Mouse (Mus musculus) midbrain, embryonic 10.5 days (tissue): ENCODE measurements around the gene Ppp1r13b. TPM values are rescaled to one million over a fixed set of nuclear protein-coding genes. Genes with fewer than 3 reads are reported as not detected.

Experiments
- DNase-seq: peaks from one replicate; pipeline ENCODE4 v3.0.0-alpha.2; 2017; ENCODE audit warnings: low spot score
- H3K27ac ChIP-seq: fragments of 300-500 bp; sonication (generic); replicated peaks from 2 replicates; pipeline ENCODE4 v1.5.1; 2016; ENCODE audit warnings: mild to moderate bottlenecking
- H3K27me3 ChIP-seq: fragments of 300-500 bp; sonication (generic); 2 replicates; pipeline ENCODE4 v1.6.1; 2016; ENCODE audit warnings: low read depth, mild to moderate bottlenecking; ENCODE audit not compliant: poor library complexity, severe bottlenecking
- H3K36me3 ChIP-seq: fragments of 300-500 bp; sonication (generic); 2 replicates; pipeline ENCODE4 v1.6.1; 2016; ENCODE audit warnings: mild to moderate bottlenecking, moderate library complexity
- H3K4me1 ChIP-seq: fragments of 300-500 bp; sonication (generic); 2 replicates; pipeline ENCODE4 v1.6.1; 2016
- H3K4me3 ChIP-seq: fragments of 300-500 bp; sonication (generic); 2 replicates; pipeline ENCODE4 v1.5.1; 2016; ENCODE audit warnings: mild to moderate bottlenecking, moderate library complexity
- H3K9me3 ChIP-seq: fragments of 300-500 bp; sonication (generic); replicated peaks from 2 replicates; pipeline ENCODE4 v1.6.1; 2016; ENCODE audit warnings: mild to moderate bottlenecking
- WGBS: fragments of 180-500 bp; shearing (Covaris S2); methylation state at CpG from one replicate; pipeline ENCODE4 v1.1.7; 2016; 5-methylcytosine and 5-hydroxymethylcytosine counted together
- polyA plus RNA-seq: library from polyadenylated mRNA; unstranded; fragments of >200 nt; fragmentation: Nextera tagmentation; extraction: Ambion mirVana; gene quantifications from 2 replicates; pipeline ENCODE4 v1.2.1, GENCODE M21; 2016

The Ppp1r13b gene
- polyA plus RNA-seq, 1 experiment from 2014 or later: 3.5 TPM

DNA sequence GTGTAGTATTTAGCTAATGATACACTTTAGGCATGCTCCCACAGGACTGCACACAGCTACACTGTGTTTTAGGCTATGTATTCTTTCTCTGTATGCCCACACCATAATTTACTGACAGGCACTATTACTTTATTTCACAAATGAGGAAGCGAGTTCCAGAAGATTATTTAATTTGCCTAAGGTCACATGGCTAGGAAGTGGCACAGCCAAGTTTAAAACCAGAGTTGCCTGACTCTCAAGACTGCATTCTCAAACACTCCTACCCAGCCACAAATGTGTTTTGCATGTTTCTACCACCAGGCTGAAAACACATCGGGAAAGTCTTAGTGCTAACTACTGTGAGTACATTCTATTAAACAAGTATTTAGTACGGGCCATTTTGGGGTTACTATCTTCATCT lies 18.7 kb downstream of the Ppp1r13b start:
- H3K4me3 ChIP-seq: no peak overlapping the region
- no peaks in the 10 kb centered on the region for H3K27me3 ChIP-seq
- H3K9me3 ChIP-seq: no peaks in the 10 kb centered on the region
- no peak for DNase-seq
- peaks cover 3% of the 10 kb centered on the region; the same call in 1 of the 2 replicates for H3K4me1 ChIP-seq
- H3K27ac ChIP-seq: no peak overlapping the region
- no peaks in the 10 kb centered on the region for H3K36me3 ChIP-seq
- WGBS: 85% methylated on average over 3 of the region's 3 CpGs

DNA sequence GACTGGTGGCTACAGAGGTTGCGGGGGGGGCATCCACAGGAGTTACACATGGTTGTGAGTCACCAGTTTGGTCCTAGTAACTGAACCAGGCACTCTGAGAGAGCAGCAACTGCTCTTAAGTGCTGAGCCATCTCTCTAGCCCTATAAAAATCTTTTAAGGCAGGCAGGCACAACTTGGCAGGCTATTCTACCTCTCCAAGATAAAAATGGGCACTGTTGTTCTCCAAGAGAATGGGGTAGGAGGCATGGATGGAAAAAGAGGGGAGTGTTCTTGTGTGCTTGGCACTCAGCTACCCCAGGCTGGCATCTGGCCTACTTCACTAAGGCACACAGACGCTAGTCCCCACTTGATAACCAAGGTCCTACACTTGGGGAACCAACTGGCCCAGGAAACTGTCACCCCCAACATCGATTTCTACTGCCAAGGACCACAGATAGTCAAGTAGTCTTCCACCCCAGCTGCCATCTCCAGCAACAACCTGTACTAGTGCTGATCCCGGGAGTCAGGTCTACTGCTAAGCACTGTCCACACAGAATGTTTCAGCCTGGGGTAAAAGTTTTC lies 19.5 kb downstream of the Ppp1r13b start:
- H3K4me3 ChIP-seq: no peak overlapping the region
- DNase-seq: no peak
- no peaks in the 10 kb centered on the region for H3K9me3 ChIP-seq
- no peak overlapping the region for H3K27ac ChIP-seq
- WGBS: 92% methylated on average over 4 of the region's 4 CpGs
- H3K27me3 ChIP-seq: no peaks in the 10 kb centered on the region
- peaks cover 3% of the 10 kb centered on the region; the same call in 1 of the 2 replicates for H3K4me1 ChIP-seq
- no peaks in the 10 kb centered on the region for H3K36me3 ChIP-seq

DNA sequence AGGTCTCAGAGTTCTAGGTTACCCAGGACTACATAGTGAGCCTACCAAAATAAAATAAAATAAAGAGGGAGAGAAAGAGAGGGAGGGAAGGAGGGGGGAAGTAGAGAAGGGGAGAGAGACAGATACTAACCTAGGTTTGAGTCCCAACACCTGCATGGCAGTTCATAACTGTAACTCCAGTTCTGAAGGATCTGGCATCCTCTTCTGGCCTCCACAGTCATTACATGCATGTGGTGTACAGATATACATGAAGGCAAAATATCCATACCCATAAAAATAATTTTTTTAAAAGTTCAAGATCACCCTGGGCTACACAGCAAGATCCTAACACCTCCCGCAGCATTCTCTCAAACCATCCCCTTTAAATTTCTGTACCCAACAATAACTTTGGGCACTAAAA lies 20.9 kb downstream of the Ppp1r13b start:
- no peak for DNase-seq
- Histone ChIP-seq H3K27ac (no peak overlapping the region), H3K4me1 (peaks cover 1% of the 10 kb centered on the region; the same call in 1 of the 2 replicates), H3K9me3 (no peaks in the 10 kb centered on the region), H3K27me3 (no peaks in the 10 kb centered on the region), H3K4me3 (no peak overlapping the region), H3K36me3 (no peaks in the 10 kb centered on the region)
- WGBS: 94% methylated on average over 1 of the region's 1 CpGs

DNA sequence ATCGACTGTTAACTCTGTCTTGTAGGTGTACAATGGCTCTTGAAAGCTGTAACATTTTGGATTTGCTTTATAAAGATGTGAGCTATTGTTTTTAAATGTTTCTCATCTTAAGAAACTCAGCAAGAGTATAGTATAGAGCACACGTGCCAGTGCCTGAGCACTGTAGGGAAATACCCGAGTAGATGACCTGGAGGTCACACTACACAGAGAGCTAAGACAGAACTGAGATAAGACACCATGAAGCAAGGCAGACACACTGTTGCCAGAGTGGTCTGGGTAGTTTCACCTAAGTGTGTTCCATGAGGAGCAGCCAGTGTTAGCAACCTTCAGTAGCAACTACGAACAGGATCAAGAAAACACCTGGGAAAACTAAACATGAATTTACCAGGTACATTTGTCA lies 25.1 kb downstream of the Ppp1r13b start:
- no peak for DNase-seq
- Histone ChIP-seq H3K4me3 (no peak overlapping the region), H3K27me3 (no peaks in the 10 kb centered on the region), H3K36me3 (no peaks in the 10 kb centered on the region), H3K4me1 (no peaks in the 10 kb centered on the region), H3K9me3 (no peaks in the 10 kb centered on the region), H3K27ac (no peak overlapping the region)
- WGBS: 77% methylated on average over 4 of the region's 4 CpGs

DNA sequence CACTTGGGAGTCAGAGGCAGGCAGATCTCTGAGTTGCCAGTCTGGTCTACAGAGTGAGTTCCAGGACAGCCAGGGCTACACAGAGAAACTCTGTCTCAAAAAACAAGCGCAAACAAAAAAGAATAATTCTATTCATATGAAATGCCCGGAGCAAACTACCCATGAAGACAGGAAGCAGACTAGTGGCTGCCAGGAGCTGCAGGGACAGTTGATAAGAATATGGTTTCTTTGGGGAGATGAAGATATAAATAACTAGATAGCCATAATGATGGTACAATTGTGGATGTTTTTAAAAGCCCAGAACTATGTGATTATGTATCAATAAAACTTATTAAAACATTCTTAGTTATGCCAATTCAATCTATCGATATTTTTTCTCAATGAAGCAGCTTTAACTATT lies 25.9 kb downstream of the Ppp1r13b start:
- Histone ChIP-seq H3K27me3 (no peaks in the 10 kb centered on the region), H3K9me3 (no peaks in the 10 kb centered on the region), H3K36me3 (no peaks in the 10 kb centered on the region), H3K4me1 (no peaks in the 10 kb centered on the region), H3K4me3 (no peak overlapping the region), H3K27ac (no peak overlapping the region)
- WGBS: 86% methylated on average over 3 of the region's 3 CpGs
- no peak for DNase-seq

DNA sequence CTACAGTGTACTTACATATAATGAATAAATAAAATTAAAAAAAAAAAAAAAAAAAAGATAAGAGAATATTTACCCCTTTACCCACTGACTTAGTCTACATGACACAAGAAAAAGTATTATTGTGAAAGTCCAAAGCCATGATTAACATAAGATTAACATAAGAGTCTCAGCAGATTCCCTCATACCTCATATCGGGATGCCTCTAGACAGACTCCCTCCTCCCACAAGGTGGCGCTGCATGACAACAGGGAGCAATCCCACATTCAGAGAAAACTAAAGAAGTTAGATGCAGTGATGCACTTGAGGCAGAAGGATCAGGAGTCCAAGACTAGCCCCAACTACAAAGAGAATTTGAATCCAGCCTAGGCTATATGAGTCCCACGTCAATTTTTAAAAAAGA lies 29.7 kb downstream of the Ppp1r13b start:
- no peaks in the 10 kb centered on the region for H3K27me3 ChIP-seq
- no peaks in the 10 kb centered on the region for H3K4me1 ChIP-seq
- DNase-seq: peak; percentile 77
- no peak overlapping the region for H3K4me3 ChIP-seq
- WGBS: 13% methylated on average over 3 of the region's 3 CpGs
- no peak overlapping the region for H3K27ac ChIP-seq
- H3K9me3 ChIP-seq: no peaks in the 10 kb centered on the region
- no peaks in the 10 kb centered on the region for H3K36me3 ChIP-seq

DNA sequence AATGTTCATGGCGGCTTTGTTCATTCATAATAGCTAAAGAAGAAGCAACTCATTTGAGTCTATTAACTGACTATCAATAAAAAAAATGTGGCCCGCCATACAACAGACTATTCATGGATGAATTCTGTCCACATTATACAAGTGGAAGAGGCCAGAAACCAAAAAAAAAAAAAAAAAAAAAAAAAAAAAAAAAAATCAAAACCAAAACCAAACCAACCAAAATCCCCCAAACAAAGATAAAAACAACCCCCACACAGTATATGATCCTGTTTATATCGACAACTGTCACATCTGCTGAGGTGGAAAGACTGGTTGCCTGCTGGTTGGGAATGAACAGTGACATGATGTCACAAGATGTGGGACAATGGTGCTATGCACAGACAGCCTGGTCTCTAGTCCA lies 32.4 kb downstream of the Ppp1r13b start:
- H3K9me3 ChIP-seq: no peaks in the 10 kb centered on the region
- no peak overlapping the region for H3K4me3 ChIP-seq
- H3K36me3 ChIP-seq: no peaks in the 10 kb centered on the region
- H3K4me1 ChIP-seq: no peaks in the 10 kb centered on the region
- H3K27ac ChIP-seq: no peak overlapping the region
- DNase-seq: no peak
- no peaks in the 10 kb centered on the region for H3K27me3 ChIP-seq
- 93% methylated on average over 3 of the region's 3 CpGs for WGBS

DNA sequence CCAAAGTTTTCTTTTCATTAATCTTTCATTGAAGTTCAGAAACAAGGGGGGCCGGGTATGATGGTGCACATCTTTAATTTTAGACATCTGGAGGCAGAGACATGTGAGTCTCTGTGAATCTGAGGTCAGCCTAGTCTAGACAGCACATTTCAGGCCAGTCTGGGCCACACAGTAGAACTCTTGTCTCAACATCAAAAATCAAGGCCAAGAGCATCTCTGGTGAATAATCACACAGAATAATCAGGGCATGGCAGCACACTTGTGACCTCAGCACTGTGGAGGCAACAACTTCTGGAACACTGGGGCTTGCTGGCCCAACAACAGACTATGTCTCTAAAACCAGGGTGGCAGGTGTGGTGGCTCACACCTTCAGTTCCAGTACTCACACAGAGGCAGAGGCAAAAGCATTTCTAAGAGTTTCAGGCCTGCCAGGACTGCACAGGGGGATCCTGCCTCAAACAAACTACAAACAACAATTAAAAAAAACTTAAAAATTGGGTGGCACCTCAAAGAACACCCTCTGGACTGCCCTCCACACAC lies 33.2 kb downstream of the Ppp1r13b start:
- no peak overlapping the region for H3K27ac ChIP-seq
- 70% methylated on average over 1 of the region's 1 CpGs for WGBS
- no peaks in the 10 kb centered on the region for H3K4me1 ChIP-seq
- no peak overlapping the region for H3K4me3 ChIP-seq
- no peak for DNase-seq
- H3K27me3 ChIP-seq: no peaks in the 10 kb centered on the region
- no peaks in the 10 kb centered on the region for H3K36me3 ChIP-seq
- H3K9me3 ChIP-seq: no peaks in the 10 kb centered on the region

DNA sequence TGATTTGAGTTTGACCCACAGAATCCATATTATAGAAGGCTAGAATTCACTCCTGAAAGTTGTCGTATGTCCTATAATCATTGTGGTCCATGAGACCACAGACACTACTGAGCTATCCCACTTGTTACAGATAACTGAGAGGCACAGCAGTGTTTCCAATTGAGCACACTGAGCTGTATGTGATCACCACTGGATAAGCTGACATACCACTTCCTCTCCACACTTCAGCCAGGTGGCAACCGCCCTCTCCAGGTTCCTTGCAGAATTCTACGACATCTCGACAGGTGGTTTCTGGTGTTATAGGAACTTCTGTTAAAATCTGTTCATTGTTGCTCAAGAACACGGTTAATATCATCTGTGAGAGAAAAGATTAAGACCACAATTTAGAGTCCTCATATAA lies 35.8 kb downstream of the Ppp1r13b start:
- no peaks in the 10 kb centered on the region for H3K9me3 ChIP-seq
- H3K27ac ChIP-seq: no peak overlapping the region
- no peaks in the 10 kb centered on the region for H3K27me3 ChIP-seq
- H3K36me3 ChIP-seq: no peaks in the 10 kb centered on the region
- no peaks in the 10 kb centered on the region for H3K4me1 ChIP-seq
- 91% methylated on average over 5 of the region's 5 CpGs for WGBS
- no peak overlapping the region for H3K4me3 ChIP-seq
- DNase-seq: no peak

DNA sequence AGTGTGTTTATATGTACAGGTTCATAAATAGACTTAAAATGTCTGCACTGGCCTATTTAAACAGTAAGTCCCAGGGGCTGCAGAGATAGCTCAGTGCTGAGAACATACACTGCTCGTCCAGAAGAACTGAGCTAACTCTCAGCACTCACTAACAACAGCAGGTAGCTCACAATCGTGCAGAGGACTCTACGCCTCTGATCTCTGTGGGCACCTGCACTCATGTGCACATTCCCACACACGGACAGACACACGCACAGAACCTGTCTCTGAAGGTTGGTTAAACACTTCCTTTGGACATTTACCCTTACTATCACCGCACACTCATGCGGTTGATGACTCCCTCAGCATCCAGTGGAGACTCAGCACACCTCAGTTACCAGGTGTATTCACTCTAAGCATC lies 37.1 kb downstream of the Ppp1r13b start:
- Histone ChIP-seq H3K27me3 (no peaks in the 10 kb centered on the region), H3K36me3 (no peaks in the 10 kb centered on the region), H3K9me3 (no peaks in the 10 kb centered on the region), H3K4me3 (no peak overlapping the region), H3K4me1 (no peaks in the 10 kb centered on the region), H3K27ac (no peak overlapping the region)
- no peak for DNase-seq
- 88% methylated on average over 7 of the region's 7 CpGs for WGBS

DNA sequence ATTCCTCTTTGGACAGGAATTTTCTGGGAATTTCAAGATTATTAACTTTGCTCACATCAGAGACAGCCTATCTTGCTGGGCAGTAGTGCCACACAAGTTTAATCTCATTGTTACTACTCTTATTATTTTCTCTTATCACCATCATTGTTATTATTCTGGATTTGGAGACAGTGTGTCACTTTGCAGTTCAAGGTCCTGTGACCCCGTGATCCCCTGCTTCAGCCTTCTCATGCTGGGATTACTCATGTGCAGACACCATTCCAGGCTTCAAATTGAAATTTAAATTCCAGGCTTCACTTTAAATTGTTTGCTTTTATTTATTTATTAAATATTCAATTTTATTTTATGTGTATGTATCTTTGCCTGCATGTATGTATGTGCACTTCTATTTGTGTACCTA lies 38.1 kb downstream of the Ppp1r13b start:
- WGBS: 84% methylated on average over 1 of the region's 1 CpGs
- no peaks in the 10 kb centered on the region for H3K4me1 ChIP-seq
- H3K9me3 ChIP-seq: no peaks in the 10 kb centered on the region
- H3K36me3 ChIP-seq: no peaks in the 10 kb centered on the region
- no peak for DNase-seq
- H3K4me3 ChIP-seq: no peak overlapping the region
- H3K27me3 ChIP-seq: no peaks in the 10 kb centered on the region
- no peak overlapping the region for H3K27ac ChIP-seq

DNA sequence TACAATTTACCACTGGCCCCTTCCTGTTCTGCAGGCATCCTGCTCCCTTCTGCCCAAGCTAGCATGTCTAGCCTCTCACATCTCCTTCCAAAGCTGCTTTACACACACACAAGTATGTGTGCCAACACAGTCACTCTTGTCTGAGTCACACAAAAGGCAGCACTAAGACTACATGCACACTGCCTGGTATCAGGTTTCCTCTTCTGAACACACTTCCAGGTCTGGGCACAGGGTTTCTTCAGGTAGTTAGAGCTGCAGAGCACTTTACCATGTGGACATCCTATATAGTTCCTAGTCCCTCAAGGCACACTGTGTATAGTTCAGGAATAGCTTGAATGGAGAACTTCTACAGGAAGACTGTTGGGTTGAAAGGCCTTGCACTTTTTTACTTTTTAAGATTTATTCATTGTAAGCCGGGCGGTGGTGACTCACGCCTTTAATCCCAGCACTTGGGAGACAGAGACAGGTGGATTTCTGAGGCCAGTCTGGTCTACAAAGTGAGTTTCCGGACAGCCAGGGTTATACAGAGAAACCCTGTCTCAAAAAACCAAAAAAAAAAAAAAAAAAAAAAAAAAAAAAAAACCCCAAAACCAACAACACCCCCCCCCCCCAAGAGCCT lies 43.6 kb downstream of the Ppp1r13b start:
- Histone ChIP-seq H3K4me1 (no peaks in the 10 kb centered on the region), H3K9me3 (no peaks in the 10 kb centered on the region), H3K4me3 (no peak overlapping the region), H3K27ac (no peak overlapping the region), H3K36me3 (no peaks in the 10 kb centered on the region), H3K27me3 (no peaks in the 10 kb centered on the region)
- WGBS: 85% methylated on average over 4 of the region's 4 CpGs
- DNase-seq: no peak

DNA sequence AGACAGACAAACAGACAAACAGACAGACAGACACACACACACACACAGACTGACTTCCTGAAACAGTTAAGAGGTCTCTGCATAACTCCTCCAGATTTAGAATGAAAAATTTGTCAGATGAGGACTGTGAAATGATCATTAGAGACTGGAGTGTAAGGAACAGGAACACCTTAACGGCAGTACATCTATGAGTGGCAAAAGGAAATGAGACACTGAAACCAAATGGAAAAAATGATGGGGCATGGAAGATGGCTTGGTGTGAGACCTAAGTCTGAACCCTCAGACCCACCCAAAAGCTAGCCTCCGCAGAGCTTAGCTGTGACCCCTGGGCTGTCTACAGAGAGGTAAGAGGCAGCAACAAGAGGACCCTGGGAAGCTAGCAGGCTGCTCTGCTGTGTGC lies 52.5 kb downstream of the Ppp1r13b start:
- no peaks in the 10 kb centered on the region for H3K9me3 ChIP-seq
- no peak overlapping the region for H3K27ac ChIP-seq
- no peak overlapping the region for H3K4me3 ChIP-seq
- DNase-seq: no peak
- 87% methylated on average over 2 of the region's 2 CpGs for WGBS
- H3K27me3 ChIP-seq: no peaks in the 10 kb centered on the region
- no peaks in the 10 kb centered on the region for H3K4me1 ChIP-seq
- H3K36me3 ChIP-seq: no peaks in the 10 kb centered on the region
